Mouse (Mus musculus): ENCODE measurements around the gene Crmp1.

DNA sequence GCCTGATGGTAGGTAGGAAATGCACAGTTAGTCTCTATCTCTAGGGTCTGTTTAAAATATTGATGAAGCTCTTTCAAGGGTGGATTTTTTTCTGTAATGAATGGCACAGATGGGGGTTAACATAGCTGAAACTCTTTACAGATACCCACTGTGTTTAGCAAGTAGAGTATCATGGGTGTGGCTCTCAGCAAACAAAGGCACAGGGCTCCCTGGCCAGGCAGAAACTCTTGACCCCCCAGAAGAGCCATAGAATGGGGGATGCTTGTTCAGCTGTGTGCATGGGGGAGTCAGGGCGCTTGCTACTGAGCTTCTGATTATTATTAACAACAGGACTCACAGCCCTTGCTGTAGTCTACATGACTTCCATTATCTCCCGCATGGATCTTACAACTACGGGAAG lies 7.1 kb downstream of the Crmp1 start:
- TF ChIP-seq CTCF (IDR thresholded peaks at IDR 0.05; ENCODE audit: low read depth) (no peak), EP300 (IDR thresholded peaks at IDR 0.05; ENCODE audit: low read depth) (no peak)
